Mouse (Mus musculus): ENCODE measurements at regions not wholly inside any gene's neighbourhood (a gene's known extent, or its start where the extent isn't known, plus 50 kb on each side); places are given as distances from the start of the nearest gene placed in this dataset.
"Not testable (repeated sequence)": the region's sequence is repeated elsewhere in the genome, so short reads cannot be mapped to it uniquely, and the experiment has no call there.

- DNase-seq: no peak
Observed at GRCm38 (mm10) chr1:7671566-7671965, 2863.9 kb downstream of the Gm37988 start.

GRCm38 (mm10) chr1:7709206-7709605 is 2901.5 kb downstream of the Gm37988 start:
- DNase-seq: not testable (repeated sequence)

- DNase-seq: no peak
Observed at GRCm38 (mm10) chr1:7732725-7733124, 2925.0 kb downstream of the Gm37988 start.

- no peak for DNase-seq
Observed at GRCm38 (mm10) chr1:7737331-7737730, 2929.6 kb downstream of the Gm37988 start.

GRCm38 (mm10) chr1:7745887-7746286 is 2938.2 kb downstream of the Gm37988 start:
- DNase-seq: no peak

- DNase-seq: no peak
Observed at GRCm38 (mm10) chr1:7776720-7777119, 2969.0 kb downstream of the Gm37988 start.

- peak; percentile 30 to 54 for DNase-seq
Observed at GRCm38 (mm10) chr1:7777191-7778044, 2969.7 kb downstream of the Gm37988 start.

- DNase-seq: peak in 1 of 2 experiments; percentile 10
Observed at GRCm38 (mm10) chr1:7778045-7778565, 2970.4 kb downstream of the Gm37988 start.

GRCm38 (mm10) chr1:7778657-7779056 is 2971.0 kb downstream of the Gm37988 start:
- DNase-seq: no peak

GRCm38 (mm10) chr1:7823969-7824368 is 3016.3 kb downstream of the Gm37988 start:
- no peak for DNase-seq

Measured in kidney, postnatal 4 days (tissue).